Mouse (Mus musculus) cerebellum, adult 8-10 months (tissue): ENCODE measurements around the gene Gabrb2.

Source experiments
- DNase-seq: peaks from one replicate; pipeline ENCODE4 v3.0.0; 2022

Gene Gabrb2

DNA sequence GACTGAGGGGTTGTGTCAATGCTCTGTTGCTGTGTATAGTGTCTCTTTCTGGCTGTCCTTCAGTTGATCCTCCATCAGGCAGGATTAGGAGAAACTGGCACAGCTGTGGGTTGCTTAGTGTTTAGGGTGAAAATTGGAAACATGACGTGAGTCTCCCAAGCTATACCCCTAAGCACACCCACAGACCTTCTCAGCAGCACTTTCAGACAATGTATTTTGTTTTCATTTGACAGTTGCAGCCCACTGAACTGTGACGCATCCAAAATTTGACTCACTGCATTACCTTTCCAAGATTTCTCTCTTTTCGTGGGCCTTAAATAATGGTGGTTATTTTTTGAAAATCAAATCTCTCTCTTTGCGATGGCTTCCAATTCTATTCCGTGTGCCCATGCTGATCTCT, 115.7 kb downstream of the Gabrb2 start:
- no peak for DNase-seq

DNA sequence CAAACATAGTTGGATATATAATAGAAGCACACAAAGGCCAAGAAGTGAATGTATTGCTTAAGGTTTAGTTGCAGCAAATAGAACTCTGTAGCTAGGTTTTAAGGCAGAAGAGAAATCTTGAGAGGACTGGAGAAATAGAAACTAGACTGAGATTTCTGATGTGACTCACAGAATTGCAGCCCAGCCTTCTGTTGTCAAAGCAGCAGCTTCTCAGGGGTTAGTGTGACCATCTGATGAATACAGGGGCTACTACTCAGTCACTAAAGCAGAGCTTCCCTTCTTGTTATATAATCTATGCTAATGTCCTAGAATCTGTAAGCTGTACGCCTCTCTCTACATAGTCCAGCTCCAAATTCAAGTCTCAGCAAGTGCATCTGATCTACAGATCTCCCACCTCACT, 116.3 kb downstream of the Gabrb2 start:
- no peak for DNase-seq

DNA sequence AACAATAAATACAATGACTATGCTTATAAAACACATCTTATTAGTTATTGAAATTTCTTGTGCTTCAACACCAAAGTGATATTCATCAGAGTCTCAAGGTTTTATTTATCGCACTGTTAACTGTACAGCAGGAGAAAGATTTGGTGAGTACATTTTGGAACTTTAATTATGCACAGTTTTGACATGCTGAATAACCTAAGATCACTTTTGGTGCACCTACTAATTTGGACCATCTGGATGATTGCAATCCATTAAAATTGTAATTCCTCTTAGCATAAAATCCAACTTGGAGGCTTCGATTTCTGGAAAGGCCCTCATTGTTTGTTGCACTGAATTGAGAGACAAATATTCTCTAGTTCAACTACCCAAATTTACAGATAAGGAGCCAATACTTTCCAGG, 123.3 kb downstream of the Gabrb2 start:
- DNase-seq: no peak

DNA sequence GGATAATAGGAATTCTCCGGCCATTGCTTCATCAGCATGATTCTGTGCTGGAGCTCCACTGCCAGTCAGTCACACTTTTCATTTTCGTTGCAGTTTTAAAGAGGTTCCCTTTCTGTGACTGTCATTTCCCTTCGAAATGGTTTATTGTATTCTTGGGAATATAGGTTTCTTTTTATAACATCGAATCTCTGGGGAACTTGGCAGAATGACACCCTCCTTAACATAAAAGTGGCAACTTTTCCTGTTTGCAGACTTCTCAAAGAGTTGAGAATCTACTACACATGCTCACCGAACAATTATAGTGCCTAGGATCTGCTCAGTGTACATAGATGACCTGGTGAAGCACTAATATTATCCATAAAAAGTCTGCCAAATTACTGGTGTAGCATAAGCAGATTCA, 146.5 kb downstream of the Gabrb2 start:
- no peak for DNase-seq

DNA sequence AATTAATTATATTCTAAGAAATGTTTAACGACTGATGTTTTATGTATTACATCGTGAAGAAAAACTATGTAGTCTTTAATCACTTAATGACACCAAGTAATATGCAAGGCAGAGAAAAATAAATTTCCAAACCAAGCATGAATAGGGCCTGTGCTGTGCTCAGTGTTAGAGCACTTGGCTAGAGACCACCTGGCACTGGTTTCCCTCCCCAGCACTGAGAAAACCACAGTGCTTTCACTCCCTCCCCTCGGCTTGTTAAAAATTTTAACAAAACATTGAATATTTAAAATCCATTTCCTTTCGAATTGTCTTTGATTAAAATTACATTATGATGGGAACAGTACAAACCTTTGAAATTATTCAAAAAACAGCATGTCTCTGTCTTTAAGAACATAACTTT, 151.9 kb downstream of the Gabrb2 start:
- DNase-seq: peak; percentile 40

DNA sequence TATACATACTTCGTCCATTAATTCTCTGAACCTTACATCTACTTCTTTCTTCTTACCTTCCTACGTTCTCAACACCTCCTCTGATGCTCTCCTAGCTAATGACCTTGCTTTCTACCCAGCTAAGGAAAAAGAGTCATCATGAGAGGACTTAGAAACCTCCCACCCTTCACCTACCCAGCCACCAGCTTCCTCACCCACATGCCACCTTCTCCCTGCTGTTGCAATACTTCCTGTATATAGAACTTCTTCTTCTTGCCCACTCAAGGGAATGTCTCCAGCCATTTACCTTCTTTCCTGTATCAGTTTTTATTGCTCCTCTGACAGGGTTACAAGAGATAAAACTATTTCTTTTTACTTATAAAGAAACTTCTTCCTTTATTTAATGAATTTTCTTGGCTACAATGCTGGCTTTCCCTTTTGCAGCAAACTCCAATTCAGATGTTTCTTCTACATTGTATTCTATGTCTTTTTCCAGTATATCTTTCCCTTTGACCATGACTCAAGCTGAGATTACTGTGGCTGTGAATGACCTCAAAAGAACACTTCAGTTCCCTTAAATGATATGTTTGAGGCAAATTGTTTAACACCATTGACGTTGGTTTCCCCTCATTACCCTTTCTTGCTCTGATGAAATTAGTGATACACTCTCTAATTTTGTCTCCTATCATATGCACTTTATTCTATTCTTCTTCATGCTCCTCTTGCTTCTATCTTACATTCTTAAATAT, 155.8 kb downstream of the Gabrb2 start:
- DNase-seq: no peak

DNA sequence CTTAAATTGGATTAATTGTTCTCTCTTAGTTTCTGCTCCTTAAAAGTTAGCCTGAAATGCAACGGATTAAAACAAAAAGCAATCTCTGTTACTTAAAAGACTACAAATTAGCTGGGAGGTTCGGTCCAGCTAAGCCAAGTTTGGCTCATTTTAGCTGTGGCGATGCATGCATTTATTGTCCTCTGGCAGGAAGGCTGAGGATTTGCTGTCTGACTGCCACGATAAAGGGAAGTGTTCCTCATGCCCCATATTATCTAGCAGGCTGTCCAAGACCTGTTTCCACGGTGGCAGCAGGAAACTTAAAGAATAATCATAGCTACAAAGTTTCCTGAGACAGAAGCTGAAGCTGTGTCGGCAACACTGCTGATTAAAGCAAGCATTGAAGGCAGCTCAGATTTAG, 160.2 kb downstream of the Gabrb2 start:
- DNase-seq: peak; percentile 29

DNA sequence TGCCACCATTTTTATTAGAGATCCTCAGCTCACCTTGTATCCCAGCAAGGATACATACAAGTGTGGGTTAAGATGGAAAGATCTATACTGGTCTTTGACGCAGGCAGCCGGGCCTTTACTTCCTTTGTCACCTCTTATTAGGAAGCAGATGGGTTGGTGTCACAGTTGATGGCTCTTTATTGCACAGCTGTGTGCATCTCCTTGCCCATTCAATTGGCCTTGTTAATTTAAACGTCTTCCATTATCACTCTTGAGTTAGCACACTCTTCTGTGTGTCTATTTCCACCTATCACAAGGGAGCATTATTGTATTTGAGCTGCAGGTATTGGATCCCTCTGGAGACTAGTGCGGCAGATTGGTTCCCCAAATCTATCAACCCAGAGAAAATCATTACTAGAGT, 161.6 kb downstream of the Gabrb2 start:
- DNase-seq: no peak

DNA sequence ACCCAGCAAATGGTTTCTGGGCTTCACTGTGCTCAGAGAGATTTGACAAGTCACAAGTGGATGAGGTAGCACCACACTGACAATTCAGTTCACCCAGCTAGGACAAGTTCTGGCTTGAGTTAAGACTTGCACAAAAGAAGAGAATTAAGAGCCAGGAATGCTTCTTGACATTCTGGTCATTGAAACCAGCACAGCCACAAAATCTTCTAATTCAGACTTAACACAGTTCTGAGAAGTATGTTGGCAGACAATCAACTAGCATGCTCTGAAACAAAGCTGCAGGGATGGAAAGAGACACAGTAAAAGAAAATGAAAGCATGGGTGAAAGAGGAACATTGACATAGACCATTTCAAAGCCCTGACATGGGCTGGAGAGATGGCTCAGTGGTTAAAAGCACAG, 162.2 kb downstream of the Gabrb2 start:
- no peak for DNase-seq

DNA sequence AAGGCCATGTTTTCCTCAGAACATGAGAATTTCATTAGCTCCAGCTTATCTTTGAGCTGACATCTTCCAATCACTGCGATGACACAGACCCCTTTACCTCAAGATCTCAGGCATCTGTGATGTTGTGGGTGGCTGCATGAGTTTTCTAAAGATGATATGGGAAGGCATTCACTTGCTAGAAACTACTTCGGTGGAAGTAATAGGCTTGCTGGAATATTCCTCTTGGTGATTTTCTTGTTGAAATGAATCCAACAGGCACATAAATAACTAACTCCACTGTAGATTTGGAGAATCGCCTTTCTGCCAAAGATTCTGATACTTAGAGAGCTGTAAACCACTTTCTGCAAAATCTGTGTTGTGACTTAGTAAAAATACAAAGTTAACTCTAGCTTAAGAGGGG, 172.9 kb downstream of the Gabrb2 start:
- no peak for DNase-seq

DNA sequence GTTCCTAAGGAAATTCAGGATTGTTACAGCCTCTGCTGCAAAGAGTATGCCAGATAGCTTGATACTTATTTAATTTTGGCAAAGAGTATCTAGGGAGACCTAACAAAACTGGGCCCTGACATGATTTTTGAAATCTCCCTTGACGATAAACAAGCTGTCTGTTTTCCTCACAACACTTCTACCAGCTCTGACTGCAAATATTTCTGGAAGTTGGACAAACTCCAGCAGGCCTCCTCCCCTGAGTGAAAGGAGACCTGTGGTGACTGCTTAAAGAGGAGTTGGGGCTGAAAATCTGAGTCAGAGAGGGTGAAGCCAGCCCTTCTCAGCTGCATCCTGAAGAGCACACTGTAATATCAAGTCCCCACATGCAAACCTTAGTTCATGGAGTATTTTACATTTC, 186.7 kb downstream of the Gabrb2 start:
- DNase-seq: peak; percentile 71

DNA sequence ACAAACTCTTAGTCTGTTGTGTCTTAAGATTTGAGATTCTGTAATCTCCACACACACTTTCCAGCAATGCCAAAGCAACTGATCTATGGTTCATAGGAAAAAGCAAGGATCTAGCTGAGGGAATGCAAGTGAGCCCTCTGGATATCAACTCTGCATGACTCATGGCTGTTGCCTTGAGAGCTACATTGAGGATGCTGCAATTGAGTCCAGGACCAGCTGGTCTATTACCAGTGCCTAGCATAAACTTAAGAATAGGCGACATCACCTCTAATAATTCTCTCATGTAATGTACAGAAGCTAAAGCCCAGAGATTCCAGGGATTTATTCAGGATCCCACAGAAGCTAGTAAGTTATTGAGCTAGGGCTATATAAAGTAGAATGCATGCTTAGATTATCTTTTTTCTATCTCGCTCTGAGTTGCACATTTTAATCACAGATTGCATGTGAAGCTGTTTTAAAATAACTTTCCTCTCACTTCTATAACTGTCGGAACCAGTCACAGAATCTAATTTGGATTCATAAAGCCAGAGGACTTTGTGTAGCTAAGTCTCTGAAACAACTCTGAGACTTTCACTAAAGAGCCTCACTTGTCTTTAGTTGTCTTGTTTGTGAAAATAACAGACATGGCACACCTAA, 189.7 kb downstream of the Gabrb2 start:
- DNase-seq: no peak

DNA sequence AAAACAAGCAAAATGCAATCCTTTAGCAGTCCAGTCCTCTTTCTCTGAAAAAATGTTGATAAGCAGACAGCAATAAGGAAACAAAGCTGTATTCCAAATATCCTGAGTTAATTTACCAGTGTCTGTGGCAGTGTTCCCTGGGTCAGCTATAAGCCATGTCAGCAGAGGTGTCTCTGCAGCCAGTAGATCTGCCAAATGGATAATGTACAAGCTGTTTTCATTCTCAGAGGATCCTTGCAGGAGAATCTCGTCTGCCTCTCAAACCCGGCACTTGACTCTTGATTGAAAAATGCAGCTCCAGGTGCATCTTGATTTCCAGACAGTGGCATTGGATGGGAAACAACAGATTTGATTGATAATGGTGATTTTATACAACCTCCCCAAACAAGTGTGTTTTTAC, 198.6 kb downstream of the Gabrb2 start:
- DNase-seq: peak; percentile 50

DNA sequence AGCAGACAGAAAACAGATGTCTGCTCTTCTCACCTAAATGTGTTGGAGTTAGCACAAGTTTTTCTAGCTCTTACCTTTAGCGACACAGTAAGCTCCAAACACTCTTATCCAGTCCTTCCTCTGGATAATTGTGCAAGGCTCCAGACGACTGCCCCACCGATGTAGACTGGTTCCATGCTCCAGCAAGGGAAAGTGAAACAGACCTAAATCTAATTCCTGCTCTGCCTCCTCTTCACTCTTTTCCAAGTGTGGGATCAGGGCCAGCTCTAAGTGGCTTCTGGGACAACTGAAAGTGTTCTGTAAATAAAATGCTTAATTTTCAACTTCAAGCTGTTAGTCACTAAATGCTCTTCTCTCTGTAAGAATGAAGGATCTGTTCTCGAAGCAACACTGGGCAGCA, 201.6 kb downstream of the Gabrb2 start:
- no peak for DNase-seq

DNA sequence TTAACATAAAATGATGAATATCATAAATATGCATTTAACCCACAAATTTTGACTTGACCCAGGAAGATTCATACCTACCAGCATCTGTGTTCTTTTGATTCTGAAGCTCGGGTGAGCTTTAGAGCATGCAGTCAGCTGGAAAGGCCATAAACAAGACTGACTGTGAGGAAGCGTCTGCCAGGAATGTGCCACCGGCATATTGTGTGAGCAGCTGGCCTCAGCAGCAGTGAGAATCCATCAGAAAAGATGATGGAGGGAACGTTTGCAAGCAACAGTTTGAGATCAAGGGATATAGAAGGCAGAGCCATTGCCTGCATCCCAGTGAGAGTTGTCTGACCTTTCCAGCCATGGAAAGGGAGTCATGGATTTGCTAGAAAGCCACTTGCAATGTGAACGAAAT, 230.6 kb downstream of the Gabrb2 start:
- peak; percentile 73 for DNase-seq

DNA sequence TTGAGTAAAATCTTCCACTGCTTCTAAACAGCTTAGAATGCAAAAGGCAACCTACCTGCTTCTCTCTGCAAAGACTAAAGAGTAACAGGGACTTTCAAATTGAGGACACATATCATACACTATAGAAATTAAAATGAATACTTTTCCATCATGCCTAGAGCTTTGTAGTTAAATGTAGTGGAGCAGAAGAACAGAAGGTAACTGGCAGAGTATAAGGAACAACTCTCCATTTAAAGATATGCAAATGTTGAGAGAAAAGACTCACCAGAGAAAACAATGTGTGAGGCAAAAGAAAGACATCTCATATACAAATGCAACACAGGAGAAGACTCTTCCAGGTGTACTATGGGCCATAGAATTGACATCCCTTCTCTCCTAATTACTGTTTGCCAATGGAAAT, 232.0 kb downstream of the Gabrb2 start:
- DNase-seq: no peak

DNA sequence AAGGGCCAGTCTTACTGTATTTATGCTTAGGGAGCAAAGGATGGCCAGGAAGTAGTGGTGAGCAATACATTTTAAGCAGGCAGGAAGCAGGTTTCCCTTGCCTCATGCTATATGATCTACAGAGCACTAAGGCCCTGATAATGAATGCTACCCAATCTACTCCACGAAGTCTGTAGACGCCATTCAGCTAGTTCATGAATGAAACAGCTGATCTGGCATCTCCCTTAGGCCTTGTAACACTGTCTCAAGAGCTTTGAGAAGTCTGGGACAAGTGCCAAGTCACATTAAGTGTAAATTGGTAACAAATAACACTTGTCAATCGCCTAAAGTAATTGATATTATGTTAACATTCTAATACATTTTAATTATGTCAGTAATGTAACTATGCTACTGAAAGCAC, 234.6 kb downstream of the Gabrb2 start:
- no peak for DNase-seq

DNA sequence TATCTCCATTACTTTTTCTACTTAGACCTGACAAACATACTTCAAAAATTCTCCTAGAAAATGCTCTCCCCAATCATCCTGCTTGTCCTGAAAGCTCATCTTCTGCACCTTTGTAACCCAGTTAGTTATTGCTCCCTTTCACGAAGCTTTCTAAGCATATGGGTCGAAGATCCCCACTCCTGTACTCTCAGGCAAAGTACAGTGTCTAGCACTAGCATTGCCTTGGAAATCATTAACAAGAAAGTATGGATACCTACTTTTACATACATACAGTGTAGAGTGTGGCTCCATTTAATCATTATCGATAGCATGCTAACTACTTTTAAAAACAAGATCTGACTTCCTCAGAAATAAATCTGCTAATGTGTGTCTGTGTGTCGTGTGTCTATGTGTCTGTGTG, 249.1 kb downstream of the Gabrb2 start:
- no peak for DNase-seq
